Mouse (Mus musculus) right cerebral cortex, postnatal 25 days (tissue): ENCODE measurements around the gene Hist1h2ae.
"Not testable (repeated sequence)": the region's sequence is repeated elsewhere in the genome, so short reads cannot be mapped to it uniquely, and the experiment has no call there.

Experiments
- DNase-seq: peaks from one replicate; pipeline ENCODE4 v3.0.0; 2022

Hist1h2ae gene

DNA sequence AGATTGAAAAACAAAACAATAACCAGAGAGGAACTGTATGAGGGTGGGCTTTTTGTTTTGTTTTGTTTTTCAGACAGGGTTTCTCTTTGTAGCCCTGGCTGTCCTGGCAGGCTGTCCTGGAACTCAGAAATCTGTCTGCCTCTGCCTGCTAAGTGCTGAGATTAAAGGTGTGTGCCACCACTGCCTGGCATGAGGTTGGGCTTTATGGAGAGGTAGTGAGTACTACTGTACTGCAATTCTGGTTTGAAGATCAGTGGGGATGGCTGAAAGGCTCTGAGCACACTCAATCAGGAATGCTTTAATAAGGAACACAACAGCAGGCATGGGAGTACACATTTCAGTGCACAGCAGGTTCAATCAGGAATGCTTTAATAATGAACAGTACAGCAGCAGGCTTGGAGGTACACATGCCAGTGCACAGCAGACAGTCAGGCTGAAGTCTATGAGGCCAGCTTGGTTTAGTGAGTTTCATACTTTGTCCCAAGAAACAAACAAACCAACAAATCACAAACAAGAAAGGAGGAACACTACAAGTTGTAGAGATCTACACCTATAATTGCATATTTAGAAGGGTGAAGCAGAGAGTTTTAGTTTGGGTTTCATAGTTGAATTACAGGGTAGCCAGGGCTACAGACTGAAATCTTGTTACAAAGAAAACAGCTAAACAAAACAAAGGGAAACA is 12.5 kb upstream of the Hist1h2ae start:
- DNase-seq = no peak

DNA sequence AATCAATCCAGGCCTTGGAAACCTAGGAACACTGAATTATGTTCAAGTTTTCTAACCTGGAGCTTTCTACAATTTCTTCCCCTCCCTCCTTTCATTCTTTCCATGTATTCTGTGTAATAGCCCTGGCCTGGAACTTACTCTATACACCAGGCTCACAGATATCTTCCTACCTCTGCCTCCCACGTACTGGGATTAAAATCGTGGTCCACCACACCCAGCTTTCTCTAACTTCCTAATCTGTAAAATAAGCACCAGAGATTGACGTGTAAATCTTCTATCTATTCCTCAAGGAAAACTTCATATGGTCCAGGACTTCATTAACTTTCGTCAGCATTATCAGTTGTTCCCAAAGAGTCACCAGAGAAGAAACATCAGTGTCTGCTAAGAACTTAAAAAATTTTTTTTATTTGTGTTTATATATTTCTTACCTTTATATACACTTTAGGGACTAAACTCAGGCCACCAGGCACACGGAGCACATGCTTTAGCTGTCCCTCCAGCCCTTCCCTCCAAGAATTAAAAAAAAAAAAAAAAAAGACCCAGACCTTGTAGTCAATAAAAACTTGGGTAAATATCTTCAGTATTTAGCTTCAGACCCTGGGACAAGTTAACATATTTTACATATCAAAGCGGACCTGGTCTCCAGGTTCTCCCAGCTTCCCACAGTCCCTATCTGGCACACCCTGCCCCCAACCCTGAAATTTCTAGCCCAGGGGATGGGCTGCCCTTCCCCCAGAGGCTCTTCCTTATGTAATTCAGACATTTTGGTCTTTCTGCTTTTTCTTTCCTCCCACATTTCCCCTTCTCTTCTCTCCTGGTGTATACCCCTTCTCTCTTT is 11.4 kb upstream of the Hist1h2ae start:
- no peak for DNase-seq

DNA sequence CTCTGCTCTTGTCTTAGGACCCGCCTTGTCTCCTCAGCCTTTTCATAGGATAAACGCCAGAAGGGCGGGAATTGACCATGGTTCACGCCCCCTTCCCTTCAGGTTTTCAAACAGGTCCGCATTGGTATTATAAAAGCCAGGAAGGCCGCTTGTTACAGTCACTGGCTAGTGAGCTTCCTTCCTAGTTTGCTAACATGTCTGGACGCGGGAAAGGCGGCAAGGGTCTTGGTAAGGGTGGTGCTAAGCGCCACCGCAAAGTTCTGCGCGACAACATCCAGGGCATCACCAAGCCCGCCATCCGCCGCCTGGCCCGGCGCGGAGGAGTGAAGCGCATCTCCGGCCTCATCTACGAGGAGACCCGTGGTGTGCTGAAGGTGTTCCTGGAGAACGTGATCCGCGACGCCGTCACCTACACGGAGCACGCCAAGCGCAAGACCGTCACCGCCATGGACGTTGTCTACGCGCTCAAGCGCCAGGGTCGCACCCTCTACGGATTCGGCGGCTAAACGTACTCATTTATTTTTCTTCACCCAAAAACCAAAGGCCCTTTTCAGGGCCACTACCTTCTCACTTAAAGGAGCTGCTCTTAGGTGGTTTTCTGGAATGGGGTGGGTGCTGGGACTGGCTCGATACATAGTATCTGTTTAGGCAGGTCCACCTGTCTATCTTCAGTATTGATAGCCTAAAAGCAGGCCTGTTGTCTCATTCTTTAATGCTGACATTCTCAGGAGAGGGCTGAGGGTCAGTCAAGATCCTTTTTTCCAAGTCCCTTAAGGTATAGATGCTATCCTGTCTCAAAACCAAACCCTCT is 10.6 kb upstream of the Hist1h2ae start, which contains the start of gene Hist1h4d:
TSS of gene Hist1h4d (plus strand) at position 191 of the 811 bp plus-strand sequence.
- peak; percentile 95 for DNase-seq

GRCm38 (mm10) chr13:23577835-23578234 is 6.8 kb upstream of the Hist1h2ae start:
- no peak for DNase-seq

DNA sequence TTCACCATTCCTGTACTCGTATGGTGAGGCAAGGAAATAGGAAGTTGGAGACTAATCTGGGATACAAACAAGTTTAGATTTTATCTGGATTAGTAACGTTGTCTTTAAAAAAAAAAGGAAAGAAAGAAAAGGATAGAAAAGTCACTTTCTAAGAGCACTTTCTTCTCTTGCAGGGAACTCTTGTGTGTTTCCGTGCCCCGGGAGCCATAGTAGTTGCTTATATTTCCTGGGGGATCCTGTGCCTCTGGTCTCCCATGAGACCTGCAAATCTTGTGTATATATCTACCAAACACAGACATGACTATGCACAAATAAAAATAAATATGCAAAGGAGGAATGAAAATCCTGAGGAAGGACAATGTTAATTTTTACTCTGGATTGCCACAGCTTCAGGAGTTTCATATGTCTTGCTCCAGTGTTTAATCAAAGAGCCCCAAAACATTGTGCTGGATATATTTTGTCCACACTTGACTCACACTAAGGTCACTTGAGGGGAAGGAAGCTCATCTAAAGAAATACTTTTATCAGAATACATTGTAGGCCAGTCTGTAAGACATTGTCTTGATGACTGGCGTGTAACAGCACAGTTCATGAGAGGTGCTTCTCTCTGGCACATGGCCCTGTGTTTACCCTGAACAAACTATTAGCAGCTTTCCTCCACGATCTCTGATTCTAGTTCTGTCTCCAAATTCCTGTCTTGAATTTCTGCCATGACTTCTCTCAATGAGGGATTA is 6.1 kb upstream of the Hist1h2ae start:
- no peak for DNase-seq

DNA sequence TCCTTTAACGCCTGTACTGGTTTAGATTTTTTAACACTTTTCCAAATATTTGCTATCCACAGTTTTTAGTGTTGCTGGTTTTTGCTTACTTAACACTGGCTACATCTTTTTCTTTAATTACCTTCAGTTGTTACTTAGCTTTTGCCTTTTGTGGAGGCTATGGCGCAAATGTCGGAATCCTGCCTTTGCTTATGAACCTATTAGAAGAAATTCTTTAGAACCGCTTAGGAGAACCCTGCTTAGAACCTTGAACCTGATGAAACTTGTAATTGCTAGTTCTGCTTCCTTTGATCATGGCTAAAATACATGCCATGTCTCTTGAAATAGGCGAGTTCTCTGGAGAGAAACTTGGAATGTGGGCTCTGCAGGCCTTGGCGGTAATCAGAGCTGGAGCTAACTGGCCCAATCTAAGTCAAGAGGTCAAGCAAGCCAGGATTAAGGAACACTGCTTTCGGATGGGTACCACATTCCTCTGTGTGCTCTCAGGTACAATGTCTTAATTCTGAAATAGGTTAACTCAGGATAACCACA is 5.4 kb upstream of the Hist1h2ae start:
- DNase-seq = no peak

GRCm38 (mm10) chr13:23575864-23576313 is 4.9 kb upstream of the Hist1h2ae start:
- DNase-seq = not testable (repeated sequence)

DNA sequence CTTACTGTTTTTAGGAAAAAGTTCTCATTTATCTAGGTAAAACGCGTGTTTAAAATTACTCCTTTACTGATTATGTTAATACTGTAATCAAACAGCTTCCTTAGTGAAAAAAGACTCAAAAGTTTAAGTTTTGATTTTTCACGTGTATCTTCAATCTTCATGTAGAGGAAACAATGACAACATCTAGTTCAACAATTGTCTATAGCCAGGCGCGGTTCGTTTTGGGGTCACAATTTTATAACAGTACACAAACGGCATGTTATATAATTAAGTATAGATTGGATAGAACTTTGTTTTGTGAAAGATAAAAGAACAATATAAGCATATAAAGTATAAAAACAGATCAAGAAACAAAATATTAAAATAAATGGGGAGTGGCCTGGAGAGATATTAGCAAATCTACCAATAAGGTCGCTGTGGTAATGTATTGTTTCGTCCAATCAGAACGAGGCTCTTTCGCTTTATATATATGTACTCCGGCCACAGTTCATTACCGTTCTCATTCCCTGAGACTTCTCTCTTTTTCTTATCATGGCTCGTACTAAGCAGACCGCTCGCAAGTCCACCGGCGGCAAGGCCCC is 4.3 kb upstream of the Hist1h2ae start, which contains the start of gene Hist1h3d:
TSS of gene Hist1h3d (plus strand) at position 493 of the 581 bp plus-strand sequence.
- peak; percentile 60 for DNase-seq

GRCm38 (mm10) chr13:23574546-23575170 is 3.6 kb upstream of the Hist1h2ae start:
- not testable (repeated sequence) for DNase-seq

- peak; percentile 88 for DNase-seq
Observed at GRCm38 (mm10) chr13:23573898-23574524, 3.0 kb upstream of the Hist1h2ae start, which contains the start of the genes Hist1h2bf and Hist1h2ad. Gene Hist1h2bf, minus strand, starts transcription at chr13:23574196. Gene Hist1h2ad, plus strand, starts transcription at chr13:23574381.

GRCm38 (mm10) chr13:23573034-23573897 is 2.2 kb upstream of the Hist1h2ae start:
- DNase-seq = not testable (repeated sequence)

GRCm38 (mm10) chr13:23572218-23573033 is 1.4 kb upstream of the Hist1h2ae start:
- DNase-seq = no peak

GRCm38 (mm10) chr13:23571504-23572217 is 641 bp upstream of the Hist1h2ae start:
- DNase-seq = not testable (repeated sequence)

GRCm38 (mm10) chr13:23570261-23571021 is 579 bp downstream of the Hist1h2ae start:
- DNase-seq = not testable (repeated sequence)

DNA sequence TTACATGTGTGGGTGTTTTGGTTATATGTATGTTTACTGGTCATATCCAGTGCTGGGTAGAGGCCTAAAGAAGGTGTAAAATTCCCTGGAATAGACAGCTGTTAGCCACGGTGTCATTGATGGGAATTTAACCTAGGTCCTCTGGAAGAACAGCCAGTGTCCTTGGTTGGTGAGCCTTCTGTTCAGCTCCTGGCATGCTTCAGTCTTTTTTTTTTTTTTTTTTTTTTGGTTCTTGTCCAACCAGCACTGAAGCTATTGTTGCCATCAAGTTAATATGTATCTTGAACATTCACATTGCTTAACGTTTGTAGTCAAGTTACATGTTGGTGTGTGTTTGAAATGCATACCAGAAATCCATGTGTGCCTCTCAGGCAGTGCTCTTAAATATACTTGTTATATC is 6.5 kb downstream of the Hist1h2ae start:
- DNase-seq = no peak

GRCm38 (mm10) chr13:23562699-23563462 is 8.1 kb downstream of the Hist1h2ae start:
- no peak for DNase-seq
